Mouse (Mus musculus) myocyte (in vitro differentiated cells): ENCODE data around the gene Tmem208. TPM values are rescaled to one million over a fixed set of nuclear protein-coding genes. Genes with fewer than 3 reads are reported as not detected.

Experiments used
- H3K27me3 ChIP-seq: one replicate; pipeline ENCODE4 v1.6.1; 2011; ENCODE audit not compliant: control insufficient read depth, insufficient read depth, insufficient read length
- H3K36me3 ChIP-seq: one replicate; pipeline ENCODE4 v1.6.1; 2011; ENCODE audit not compliant: control insufficient read depth, insufficient read depth
- H3K4me2 ChIP-seq: one replicate; pipeline ENCODE4 v1.6.1; 2011; ENCODE audit warnings: low read depth, control low read depth
- H3K4me3 ChIP-seq: one replicate; pipeline ENCODE4 v1.5.1; 2011; ENCODE audit warnings: mild to moderate bottlenecking, control low read depth, moderate library complexity
- H3K79me2 ChIP-seq: one replicate; pipeline ENCODE4 v1.6.1; 2011; ENCODE audit not compliant: control insufficient read depth, insufficient read depth
- H3ac ChIP-seq: one replicate; pipeline ENCODE4 v1.6.1; 2011; ENCODE audit not compliant: control insufficient read depth, insufficient read length
- CEBPB ChIP-seq: IDR thresholded peaks from 2 replicates; pipeline ENCODE4 v1.6.1; 2011; ENCODE audit warnings: mild to moderate bottlenecking, moderate library complexity; ENCODE audit not compliant: poor library complexity, insufficient read depth, severe bottlenecking
- E2F4 ChIP-seq: IDR thresholded peaks from one replicate; pipeline ENCODE4 v1.6.1; 2011; ENCODE audit warnings: mild to moderate bottlenecking, control low read depth, moderate library complexity; ENCODE audit not compliant: insufficient read depth
- MAX ChIP-seq: IDR thresholded peaks from one replicate; pipeline ENCODE4 v1.6.1; 2011; ENCODE audit warnings: low read depth, mild to moderate bottlenecking, control low read depth
- MYOD1 ChIP-seq, 3 experiments: IDR thresholded peaks; one replicate each; pipeline ENCODE4 v1.6.1; 2011; ENCODE audit warnings: control low read depth in 2 of 3, low read depth in 2 of 3, mild to moderate bottlenecking in 2 of 3, moderate library complexity in 1 of 3; ENCODE audit not compliant: insufficient read length in 2 of 3, control insufficient read depth in 1 of 3
- MYOG ChIP-seq, 3 experiments: IDR thresholded peaks; one replicate each; pipeline ENCODE4 v1.6.1; 2011; ENCODE audit warnings: control low read depth in 2 of 3, low read depth in 2 of 3, mild to moderate bottlenecking in 2 of 3; ENCODE audit not compliant: insufficient read length in 2 of 3, control insufficient read depth in 1 of 3, insufficient read depth in 1 of 3
- POLR2A ChIP-seq: IDR thresholded peaks from one replicate; pipeline ENCODE4 v1.6.1; 2011; ENCODE audit warnings: low read depth, mild to moderate bottlenecking, control low read depth, moderate library complexity; ENCODE audit not compliant: insufficient read length
- POLR2AphosphoS2 ChIP-seq: IDR thresholded peaks from one replicate; pipeline ENCODE4 v1.6.1; 2011; ENCODE audit warnings: low read depth, control low read depth; ENCODE audit not compliant: insufficient read length
- REST ChIP-seq: IDR thresholded peaks from one replicate; pipeline ENCODE4 v1.6.1; 2011; ENCODE audit warnings: mild to moderate bottlenecking, control low read depth, moderate library complexity; ENCODE audit not compliant: insufficient read depth, insufficient read length
- SRF ChIP-seq: IDR thresholded peaks from one replicate; pipeline ENCODE4 v1.6.1; 2011; ENCODE audit warnings: low read depth; ENCODE audit not compliant: control insufficient read depth, insufficient read length
- TCF12 ChIP-seq: IDR thresholded peaks from one replicate; pipeline ENCODE4 v1.6.1; 2011; ENCODE audit warnings: mild to moderate bottlenecking, control low read depth; ENCODE audit not compliant: poor library complexity, insufficient read depth, severe bottlenecking
- TCF3 ChIP-seq: IDR thresholded peaks from one replicate; pipeline ENCODE4 v1.6.1; 2011; ENCODE audit warnings: low read depth, control low read depth; ENCODE audit not compliant: insufficient read length
- USF1 ChIP-seq: IDR thresholded peaks from one replicate; pipeline ENCODE4 v1.6.1; 2011; ENCODE audit warnings: low read depth, mild to moderate bottlenecking, control low read depth, moderate library complexity
- polyA plus RNA-seq: library from polyadenylated mRNA; unstranded; fragments of >200 nt; fragmentation: generic; extraction: Trizol; gene quantifications from one replicate; pipeline ENCODE4 v1.2.1, GENCODE M21; 2012; ENCODE audit warnings: missing spikeins

The Tmem208 gene
- polyA plus RNA-seq, 1 experiment: 109 TPM

DNA sequence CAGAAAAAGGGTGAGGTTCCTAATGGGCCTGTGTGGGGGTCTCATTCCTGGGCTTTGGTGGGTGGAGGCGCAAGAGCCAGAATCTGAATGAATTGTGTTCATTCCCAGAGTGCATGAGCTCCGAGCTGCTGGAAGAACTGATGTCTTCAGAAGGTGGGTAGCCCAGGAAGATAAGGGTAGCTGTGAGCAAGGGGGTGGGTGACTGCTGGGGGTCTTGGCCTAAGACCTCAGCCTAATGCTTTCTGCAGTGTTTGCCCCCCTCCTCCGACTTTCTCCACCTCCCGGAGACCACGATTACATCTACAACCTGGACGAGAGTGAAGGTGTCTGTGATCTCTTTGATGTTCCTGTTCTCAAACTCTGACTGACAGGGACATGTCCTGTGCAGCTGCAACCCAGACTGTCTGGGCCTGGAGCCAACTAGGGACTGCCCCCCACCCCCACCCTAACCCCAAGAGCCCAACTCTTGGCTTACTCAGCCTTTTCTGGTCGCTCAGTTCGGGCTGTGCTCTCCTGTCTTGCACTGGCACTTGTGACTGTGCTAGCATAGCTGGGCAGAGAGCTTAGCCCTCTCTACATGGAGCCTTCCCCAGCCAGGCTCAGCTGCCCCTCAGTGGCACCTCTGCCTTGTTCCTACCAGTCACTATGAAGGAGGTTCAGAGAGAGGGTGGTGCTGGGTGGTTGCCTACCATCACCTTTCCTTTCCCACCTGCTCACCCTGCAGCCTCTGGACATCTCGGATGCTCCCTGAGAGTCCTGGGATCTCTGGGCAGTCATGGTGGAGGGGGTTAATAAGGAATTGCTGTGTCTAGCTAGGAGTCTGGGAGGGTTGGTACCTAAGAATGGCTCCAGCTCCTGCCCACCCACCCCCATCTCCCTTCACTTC lies 21.6 kb upstream of the Tmem208 start:
- H3K79me2 ChIP-seq: peaks cover 11% of the 10 kb centered on the region
- H3K27me3 ChIP-seq: no peaks in the 10 kb centered on the region
- H3ac ChIP-seq: no peak overlapping the region
- H3K4me3 ChIP-seq: no peak overlapping the region
- peak overlapping the region; percentile 24 for H3K4me2 ChIP-seq
- TF ChIP-seq TCF12 (peak; percentile 37), TCF3 (peak; percentile 4), CEBPB (no peak), MYOD1 (IDR thresholded peaks at IDR 0.05; ENCODE audit: control insufficient read depth in 1 of 3, insufficient read length in 2 of 3, low read depth in 2 of 3) (peak; percentile 75 to 92 (median 88)), POLR2A (peak; percentile 55), SRF (no peak), MYOG (IDR thresholded peaks at IDR 0.05; ENCODE audit: control insufficient read depth in 1 of 3, insufficient read depth in 1 of 3, insufficient read length in 2 of 3, low read depth in 2 of 3) (peak in 1 of 3 experiments; percentile 22), POLR2AphosphoS2 (peak; percentile 98), USF1 (no peak)
- H3K36me3 ChIP-seq: peaks cover 49% of the 10 kb centered on the region

DNA sequence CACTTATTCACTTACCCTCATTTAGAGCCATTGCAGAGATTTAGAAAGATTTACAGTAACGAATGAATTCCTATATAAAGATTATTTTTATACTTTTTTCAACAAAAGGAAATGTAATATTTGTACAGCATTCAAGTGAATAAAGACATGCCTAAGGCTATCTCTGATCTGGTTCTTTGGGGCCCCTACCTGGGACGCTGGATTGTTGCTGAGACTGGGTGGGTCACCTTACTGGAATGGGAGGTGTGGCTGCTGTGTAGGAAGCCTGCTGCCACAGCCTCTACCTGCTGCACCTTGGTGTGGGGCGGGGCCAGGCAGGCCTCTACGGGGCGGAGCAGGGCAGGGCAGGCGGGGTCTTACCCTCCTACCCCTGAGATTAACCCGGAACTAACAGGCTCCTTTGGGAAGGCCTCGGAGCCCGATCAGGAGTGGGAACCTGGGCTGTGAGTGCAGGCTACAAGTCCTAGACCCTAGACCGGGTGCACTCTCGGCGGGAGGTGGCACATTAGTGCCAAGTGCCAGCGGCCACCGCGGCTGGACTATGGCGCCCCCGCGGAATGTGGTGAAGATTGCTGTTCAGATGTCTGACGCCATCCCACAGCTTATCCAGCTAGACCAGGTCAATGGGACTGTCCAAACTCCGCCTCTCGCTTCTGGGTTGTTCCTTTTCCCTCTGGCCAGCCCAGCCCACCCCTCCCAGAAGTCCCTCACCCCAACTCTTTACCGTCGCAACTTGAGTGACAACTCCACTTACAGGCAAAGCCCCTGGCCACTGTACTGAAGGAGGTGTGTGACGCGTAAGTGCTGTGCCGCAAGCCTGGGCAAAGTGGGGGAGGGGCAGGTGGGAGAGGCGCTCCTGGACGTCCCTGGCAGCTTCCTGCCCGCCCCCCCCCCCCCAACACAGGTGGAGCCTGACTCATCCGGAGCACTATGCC lies 20.7 kb upstream of the Tmem208 start, which contains the start of gene Elmo3:
Gene Elmo3 (plus strand): TSS at position 391 of the 935 bp plus-strand sequence.
- Histone ChIP-seq H3ac (no peak within 1 kb of the TSS), H3K4me3 (no peak within 1 kb of the TSS), H3K79me2 (peaks cover 5% of the 10 kb centered on the region), H3K36me3 (peaks cover 45% of the 10 kb centered on the region), H3K27me3 (no peaks in the 10 kb centered on the region), H3K4me2 (peak within 1 kb of the TSS; percentile 24)
- TF ChIP-seq POLR2AphosphoS2: peak; percentile 91
- TF ChIP-seq CEBPB: no peak
- no peak for TF ChIP-seq MYOG (IDR thresholded peaks at IDR 0.05; ENCODE audit: control insufficient read depth in 1 of 3, insufficient read depth in 1 of 3, insufficient read length in 2 of 3, low read depth in 2 of 3)
- TF ChIP-seq POLR2A: peak; percentile 60

- H3ac ChIP-seq: no peak overlapping the region
- H3K27me3 ChIP-seq: no peaks in the 10 kb centered on the region
- no peak overlapping the region for H3K4me2 ChIP-seq
- TF ChIP-seq POLR2AphosphoS2 (peak; percentile 20), SRF (no peak), E2F4 (no peak), POLR2A (no peak)
- no peaks in the 10 kb centered on the region for H3K79me2 ChIP-seq
- H3K36me3 ChIP-seq: peaks cover 41% of the 10 kb centered on the region
- H3K4me3 ChIP-seq: no peak overlapping the region
Observed at GRCm38 (mm10) chr8:105306146-105306691, 19.9 kb upstream of the Tmem208 start.

DNA sequence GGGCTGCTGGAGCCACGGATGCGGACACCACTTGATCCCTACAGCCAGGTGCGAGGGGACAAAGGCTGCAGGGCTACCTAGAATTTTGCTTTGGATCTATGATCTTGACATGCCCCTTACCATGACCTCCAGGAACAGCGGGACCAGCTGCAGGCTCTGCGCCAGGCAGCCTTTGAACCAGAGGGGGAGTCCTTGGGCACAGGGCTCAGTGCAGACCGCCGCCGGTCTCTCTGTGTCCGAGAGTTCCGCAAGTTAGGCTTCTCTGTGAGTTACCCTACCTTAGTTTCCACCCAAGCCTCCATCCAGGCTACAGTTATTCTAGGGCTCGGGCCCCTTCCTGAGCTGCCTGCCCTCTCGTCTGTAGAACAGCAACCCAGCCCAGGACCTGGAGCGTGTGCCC lies 18.5 kb upstream of the Tmem208 start:
- no peak overlapping the region for H3K4me3 ChIP-seq
- H3K27me3 ChIP-seq: no peaks in the 10 kb centered on the region
- no peak overlapping the region for H3K4me2 ChIP-seq
- TF ChIP-seq MYOG (IDR thresholded peaks at IDR 0.05; ENCODE audit: control insufficient read depth in 1 of 3, insufficient read depth in 1 of 3, insufficient read length in 2 of 3, low read depth in 2 of 3) (no peak), REST (no peak), CEBPB (no peak), POLR2AphosphoS2 (peak; percentile 20)
- peaks cover 33% of the 10 kb centered on the region for H3K36me3 ChIP-seq
- no peak overlapping the region for H3ac ChIP-seq
- H3K79me2 ChIP-seq: no peaks in the 10 kb centered on the region

GRCm38 (mm10) chr8:105308428-105308827 lies 17.7 kb upstream of the Tmem208 start:
- H3ac ChIP-seq: no peak overlapping the region
- no peak for TF ChIP-seq CEBPB
- no peak for TF ChIP-seq USF1
- TF ChIP-seq TCF12: no peak
- TF ChIP-seq MYOG (IDR thresholded peaks at IDR 0.05; ENCODE audit: control insufficient read depth in 1 of 3, insufficient read depth in 1 of 3, insufficient read length in 2 of 3, low read depth in 2 of 3): no peak
- TF ChIP-seq POLR2AphosphoS2: no peak
- no peak for TF ChIP-seq MAX
- TF ChIP-seq MYOD1 (IDR thresholded peaks at IDR 0.05; ENCODE audit: control insufficient read depth in 1 of 3, insufficient read length in 2 of 3, low read depth in 2 of 3): no peak
- no peak for TF ChIP-seq TCF3
- no peak for TF ChIP-seq E2F4
- no peak overlapping the region for H3K4me3 ChIP-seq
- peaks cover 26% of the 10 kb centered on the region for H3K36me3 ChIP-seq
- no peaks in the 10 kb centered on the region for H3K79me2 ChIP-seq
- H3K27me3 ChIP-seq: no peaks in the 10 kb centered on the region
- no peak overlapping the region for H3K4me2 ChIP-seq
